Mouse (Mus musculus): Measurements from ENCODE around the gene Il4ra.

The Il4ra gene

DNA sequence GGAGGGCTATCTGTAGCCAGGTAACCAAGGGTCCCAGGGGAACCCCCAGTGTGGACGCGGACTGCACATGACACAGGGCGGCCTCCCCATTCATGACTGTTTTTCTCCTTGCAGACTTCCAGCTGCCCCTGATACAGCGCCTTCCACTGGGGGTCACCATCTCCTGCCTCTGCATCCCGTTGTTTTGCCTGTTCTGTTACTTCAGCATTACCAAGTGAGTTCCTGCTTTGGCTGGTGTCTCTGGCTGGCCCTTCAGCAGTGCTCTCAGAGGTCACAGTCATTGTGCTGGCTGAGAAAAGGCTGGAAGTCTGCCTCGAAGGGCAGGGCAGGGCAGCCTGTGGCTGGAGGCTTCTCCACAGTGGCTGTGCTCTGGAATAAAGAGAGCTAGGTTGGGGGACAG lies 20.8 kb downstream of the Il4ra start:
- DNase-seq (ENCODE audit: low read depth, low spot score): no peak

DNA sequence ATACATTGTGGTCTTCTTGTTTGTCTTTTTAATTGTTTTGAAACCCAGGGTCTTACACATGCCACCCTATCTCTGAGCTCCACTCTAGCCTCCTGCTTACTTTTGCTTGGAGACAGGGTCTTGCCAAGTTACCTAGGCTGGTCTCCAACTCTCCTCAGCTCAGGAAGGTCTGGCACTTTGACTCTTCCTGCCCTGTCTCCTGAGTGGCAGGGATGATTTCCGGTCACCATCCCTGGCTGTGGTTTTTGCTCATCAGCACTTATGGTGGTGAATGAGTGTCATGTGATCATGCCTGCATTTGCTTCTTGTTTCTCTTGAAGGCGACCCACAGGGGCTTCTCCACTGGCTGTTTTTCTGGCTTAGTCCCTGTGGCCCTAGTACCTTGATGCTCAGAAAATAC lies 21.9 kb downstream of the Il4ra start:
- DNase-seq (ENCODE audit: low read depth, low spot score): no peak

DNA sequence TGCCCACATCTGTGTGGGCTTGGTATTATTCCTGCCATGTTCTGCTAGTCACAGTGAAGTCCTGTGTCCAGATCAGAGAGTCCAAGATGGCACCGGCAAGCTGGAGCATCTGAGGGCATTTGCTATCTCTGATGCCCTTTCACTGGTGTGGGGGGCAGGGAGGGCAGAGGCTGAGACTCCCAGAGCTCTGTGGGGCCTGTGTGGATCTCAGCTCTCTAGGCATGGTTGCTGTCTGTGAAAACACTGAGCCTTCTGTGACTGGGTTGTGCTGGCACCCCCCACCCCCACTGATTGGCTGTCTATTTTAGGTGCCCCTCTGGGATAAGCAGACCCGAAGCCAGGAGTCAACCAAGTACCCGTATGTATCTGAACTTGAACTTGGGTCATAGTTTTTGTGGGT lies 22.9 kb downstream of the Il4ra start:
- no peak for DNase-seq (ENCODE audit: low read depth, low spot score)

DNA sequence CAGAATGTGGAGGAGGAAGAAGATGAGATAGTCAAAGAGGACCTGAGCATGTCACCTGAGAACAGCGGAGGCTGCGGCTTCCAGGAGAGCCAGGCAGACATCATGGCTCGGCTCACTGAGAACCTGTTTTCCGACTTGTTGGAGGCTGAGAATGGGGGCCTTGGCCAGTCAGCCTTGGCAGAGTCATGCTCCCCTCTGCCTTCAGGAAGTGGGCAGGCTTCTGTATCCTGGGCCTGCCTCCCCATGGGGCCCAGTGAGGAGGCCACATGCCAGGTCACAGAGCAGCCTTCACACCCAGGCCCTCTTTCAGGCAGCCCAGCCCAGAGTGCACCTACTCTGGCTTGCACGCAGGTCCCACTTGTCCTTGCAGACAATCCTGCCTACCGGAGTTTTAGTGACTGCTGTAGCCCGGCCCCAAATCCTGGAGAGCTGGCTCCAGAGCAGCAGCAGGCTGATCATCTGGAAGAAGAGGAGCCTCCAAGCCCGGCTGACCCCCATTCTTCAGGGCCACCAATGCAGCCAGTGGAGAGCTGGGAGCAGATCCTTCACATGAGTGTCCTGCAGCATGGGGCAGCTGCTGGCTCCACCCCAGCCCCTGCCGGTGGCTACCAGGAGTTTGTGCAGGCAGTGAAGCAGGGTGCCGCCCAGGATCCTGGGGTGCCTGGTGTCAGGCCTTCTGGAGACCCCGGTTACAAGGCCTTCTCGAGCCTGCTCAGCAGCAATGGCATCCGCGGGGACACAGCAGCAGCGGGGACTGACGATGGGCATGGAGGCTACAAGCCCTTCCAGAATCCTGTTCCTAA lies 24.0 kb downstream of the Il4ra start:
- DNase-seq (ENCODE audit: low read depth, low spot score): no peak

DNA sequence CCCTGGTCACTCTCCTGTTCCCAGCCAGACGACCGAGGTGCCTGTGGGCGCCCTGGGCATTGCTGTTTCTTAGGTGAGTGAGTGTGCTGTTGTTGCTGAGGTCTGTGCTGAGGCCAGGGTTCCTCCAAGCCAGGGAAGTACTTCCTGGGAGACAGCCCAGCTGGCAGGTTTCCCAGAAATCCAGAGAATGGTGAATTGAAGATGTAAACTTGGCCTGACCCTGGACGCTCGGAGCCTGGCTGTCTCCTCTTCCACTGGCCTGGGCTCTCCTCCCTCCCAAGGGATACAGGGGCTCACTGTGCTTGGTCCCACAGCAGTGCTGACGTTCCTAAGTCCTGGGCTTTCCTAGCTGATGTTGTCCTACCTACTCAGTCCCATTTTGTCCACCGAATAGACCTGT lies 25.1 kb downstream of the Il4ra start:
- DNase-seq (ENCODE audit: low read depth, low spot score): peak; percentile 85

DNA sequence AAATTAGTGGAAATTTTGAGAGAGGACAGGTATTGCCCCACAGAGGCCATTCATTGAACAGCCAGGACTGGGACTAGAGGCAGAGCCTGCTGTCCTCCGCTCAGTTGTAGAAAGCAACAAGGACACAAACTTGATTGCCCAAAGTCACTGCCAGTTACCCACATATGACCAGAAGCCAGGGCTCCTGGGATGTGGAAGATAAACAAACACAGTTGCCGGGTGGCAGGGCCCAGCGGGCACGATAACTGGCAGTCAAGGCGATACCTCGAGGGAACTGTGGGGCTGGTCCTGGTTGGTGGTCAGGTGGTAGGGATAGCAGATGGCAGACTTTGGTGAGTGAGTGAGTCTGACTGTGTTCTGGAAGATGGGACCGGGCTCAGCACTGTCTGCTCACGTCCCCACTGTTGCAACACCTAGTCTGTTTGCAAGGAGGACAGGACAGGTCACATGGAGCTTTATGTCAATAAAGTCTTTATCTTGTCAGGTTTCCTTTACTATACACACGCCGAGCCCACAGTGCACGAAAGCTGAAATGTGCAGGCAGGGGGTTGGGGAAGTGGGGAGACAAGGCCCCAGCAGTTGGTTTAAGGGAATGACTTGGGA lies 25.7 kb downstream of the Il4ra start:
- no peak for DNase-seq (ENCODE audit: low read depth, low spot score)

DNA sequence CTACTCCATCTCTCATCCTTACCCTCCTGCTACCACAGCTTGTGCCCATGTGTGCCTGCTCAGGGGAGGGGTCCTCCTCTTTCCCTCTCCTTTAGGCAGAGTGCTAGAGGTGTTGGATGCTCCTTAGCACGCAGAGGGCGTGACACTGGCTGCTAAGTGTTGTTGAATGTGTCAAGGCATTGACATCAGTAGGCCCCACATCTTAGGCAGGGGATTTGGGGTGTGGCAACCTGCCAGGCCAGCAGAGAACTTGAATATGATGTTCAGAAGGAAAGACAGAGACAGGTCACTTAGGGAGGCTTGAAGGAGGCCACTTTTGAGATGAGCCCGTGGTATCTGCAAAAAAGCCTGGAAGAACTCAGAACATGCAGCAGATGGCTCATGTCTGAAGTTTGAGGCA lies 26.2 kb downstream of the Il4ra start:
- DNase-seq (ENCODE audit: low read depth, low spot score): no peak

DNA sequence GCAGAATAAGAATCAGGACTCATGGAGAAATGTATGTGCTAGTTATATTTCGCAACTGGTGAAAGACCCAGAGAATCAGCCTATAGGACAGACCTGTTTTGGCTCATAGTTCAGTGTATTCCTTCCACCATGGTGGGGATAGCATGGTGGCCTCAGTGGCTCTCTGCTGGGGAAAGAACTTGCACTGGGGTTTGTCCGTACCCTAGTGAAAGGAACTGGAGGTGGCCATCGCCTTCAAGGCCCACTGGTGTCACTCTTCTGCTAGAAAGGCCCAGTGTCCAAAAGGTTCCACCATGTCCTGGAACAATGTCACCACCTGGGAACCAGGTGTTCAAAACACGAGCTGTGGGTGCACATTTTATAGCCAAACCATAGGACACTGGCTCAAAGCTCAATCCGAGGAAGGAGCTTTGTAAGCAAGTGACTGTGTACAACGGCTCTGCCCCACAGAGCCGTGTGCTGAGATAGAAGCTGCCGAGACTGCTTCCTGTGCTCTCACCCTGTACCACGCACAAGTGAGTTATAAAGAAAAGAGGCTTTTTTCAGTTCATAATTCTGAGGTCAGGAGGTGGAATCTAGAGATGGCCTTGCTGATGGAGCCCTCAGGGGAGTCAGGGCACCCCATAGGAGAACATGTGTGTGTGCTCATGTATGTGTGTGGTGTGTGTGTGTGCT lies 27.8 kb downstream of the Il4ra start:
- no peak for DNase-seq (ENCODE audit: low read depth, low spot score)

DNA sequence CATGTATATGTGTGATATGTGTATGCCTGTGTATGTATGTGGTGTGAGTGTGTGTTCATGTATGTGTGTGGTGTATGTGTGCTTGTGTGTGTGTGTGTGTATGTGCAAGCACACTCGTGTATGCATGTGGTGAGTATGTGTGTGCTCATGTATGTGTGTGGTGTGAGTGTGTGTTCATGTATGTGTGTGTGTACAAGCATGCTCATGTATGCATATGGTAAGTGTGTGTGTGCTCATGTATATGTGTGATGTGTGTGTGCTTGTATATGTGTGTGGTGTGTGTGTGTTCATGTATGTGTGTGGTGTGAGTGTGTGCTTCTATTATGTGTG lies 28.3 kb downstream of the Il4ra start:
- no peak for DNase-seq (ENCODE audit: low read depth, low spot score)

DNA sequence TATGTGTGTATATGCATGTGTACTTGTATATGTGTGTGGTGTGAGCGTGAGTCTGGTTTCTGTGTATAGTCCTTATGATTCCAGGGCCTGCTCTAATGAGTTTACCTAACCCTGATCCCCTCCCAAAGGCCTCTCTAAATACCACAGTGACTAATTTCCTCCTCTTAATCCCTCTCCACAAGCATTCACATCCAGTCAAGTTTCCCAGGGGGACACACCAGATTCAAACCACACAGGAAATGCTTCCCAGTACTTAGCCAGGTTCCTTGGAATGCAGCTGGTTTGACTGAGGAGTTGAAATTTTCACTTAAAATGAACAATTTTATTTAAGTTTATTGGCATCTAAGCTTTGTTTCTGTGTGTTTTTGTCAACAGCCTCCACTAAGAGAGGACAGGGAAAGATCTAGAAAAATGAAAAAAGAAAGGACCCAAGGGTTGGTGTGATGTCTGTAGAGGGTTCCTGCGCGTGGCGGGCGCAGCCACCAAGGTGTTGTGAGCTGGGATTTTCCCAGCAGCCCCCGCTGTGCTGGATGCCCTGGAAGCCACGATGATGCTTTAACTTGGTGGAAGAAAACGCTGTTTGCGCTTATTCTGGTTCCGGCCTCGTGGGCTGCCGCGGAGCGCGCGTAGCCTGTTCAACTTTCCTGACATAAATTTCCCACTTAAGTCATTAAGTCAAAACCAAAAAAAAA lies 28.9 kb downstream of the Il4ra start:
- peak; percentile 80 for DNase-seq (ENCODE audit: low read depth, low spot score)

DNA sequence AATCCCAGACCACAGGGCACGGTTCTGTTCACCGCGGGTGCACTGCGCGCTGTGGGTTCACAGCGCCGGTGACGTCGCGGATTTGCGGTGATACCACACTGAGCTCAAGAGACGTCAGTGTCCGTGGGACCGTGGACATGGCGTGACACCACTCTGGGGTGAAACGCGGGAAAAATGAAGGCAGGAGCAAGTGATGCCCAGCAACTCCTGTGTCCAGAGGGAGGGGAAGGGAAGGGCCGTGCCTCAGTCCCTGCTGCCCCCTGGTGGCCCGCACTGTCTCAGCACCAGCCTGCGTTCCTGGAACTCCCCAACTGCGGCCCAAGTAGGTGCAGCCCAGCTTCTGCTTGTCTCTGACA lies 29.4 kb downstream of the Il4ra start:
- peak; percentile 82 for DNase-seq (ENCODE audit: low read depth, low spot score)

DNA sequence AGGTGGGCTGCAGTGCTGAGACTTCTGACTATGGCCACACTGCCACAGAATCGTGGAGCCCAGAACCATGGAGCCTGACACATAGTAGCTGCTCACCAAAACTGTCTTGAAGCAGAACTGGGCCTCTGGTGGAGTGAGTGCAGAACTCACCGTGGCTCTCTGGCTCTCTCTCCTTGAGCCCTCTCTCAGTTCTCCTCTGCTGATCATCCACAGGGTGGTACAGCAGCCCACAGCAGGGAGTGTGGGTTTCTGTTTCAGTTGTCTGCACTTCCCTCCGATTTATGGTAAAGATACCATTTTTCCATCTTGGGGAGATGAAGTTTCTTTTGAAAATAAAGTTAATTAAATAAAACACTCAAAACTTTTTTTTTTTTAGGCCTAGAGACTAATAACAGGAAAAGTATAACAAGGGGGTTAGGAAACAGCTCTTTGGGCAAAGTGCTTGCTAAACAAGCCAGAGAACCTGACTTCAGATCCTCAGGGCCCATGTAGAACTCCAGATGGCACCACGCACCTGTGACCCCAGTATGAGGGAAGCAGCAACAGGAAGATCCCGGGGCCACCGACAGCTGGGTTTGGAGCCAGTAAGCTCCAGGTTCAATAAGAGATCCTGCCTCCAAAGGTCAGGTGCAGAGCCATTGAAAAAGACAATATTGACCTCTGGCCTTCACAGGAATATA lies 31.5 kb downstream of the Il4ra start:
- no peak for DNase-seq (ENCODE audit: low read depth, low spot score)

DNA sequence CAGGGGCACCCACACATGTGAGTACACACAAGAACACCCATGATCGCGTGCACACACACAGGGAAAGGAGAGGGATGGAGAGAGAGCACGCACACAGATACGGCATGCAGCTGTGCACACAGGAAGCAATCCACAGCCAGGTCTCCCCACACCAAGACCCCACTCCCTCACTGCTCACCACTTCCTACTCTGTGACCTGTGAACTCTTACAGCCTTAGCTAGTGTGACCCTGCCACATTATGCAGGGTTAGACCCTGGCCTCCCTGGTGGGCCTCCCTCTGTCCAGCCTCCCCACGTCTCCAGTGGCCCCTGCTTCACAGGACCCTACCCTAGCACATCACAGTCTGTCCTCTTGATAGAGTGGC lies 32.1 kb downstream of the Il4ra start:
- no peak for DNase-seq (ENCODE audit: low read depth, low spot score)

DNA sequence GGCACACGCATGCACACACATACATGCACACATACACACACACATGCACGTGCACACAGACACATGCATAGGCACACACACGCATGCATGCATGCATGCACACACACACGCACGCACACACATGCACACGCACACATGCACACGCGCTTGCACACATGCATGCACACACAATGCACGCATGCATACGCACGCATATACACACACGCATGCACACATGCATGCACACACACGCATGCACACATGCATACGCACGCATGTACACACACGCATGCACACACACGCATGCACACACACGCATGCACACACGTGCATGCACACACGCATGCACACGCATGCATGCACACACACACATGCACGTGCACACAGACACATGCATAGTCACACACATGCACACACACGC lies 34.4 kb downstream of the Il4ra start:
- no peak for DNase-seq (ENCODE audit: low read depth, low spot score)

DNA sequence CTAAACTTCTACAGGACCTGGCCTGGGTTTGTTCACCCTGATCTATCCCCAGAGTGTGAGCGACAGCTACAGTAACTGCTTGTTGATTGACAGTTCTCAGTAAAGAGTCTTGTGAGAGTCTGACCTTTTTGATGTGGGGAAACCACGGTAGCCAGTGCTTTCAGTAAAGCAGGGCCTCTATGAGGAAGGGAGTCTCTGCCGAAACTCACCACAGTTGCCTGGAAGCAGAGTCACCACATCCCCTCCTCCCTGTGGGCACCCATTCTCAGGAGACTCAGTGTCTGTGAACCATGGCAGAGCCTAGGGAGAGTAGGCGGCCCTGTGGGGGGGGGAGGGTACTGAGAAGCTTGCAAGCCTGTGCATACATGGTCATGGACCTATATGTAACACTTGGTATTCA lies 36.8 kb downstream of the Il4ra start:
- no peak for DNase-seq (ENCODE audit: low read depth, low spot score)

DNA sequence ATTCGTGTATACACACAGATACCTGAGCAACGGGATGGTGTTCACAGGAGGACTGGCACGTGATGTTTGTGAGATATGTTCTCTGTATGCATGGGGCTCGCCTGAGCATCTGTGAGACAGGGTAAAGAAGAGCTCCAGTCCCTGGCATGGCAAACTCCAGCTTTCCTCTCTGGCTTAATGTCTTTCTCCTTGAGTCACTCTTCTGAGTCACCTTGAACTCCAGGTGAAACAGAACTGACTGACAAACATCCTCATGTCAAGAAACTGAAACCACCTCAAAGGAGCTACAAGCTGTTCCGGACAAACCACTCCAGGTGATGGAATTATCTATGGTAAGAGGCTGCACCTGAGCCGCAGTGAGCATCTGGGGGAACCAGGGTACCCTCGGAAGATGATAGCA lies 38.0 kb downstream of the Il4ra start:
- no peak for DNase-seq (ENCODE audit: low read depth, low spot score)

DNA sequence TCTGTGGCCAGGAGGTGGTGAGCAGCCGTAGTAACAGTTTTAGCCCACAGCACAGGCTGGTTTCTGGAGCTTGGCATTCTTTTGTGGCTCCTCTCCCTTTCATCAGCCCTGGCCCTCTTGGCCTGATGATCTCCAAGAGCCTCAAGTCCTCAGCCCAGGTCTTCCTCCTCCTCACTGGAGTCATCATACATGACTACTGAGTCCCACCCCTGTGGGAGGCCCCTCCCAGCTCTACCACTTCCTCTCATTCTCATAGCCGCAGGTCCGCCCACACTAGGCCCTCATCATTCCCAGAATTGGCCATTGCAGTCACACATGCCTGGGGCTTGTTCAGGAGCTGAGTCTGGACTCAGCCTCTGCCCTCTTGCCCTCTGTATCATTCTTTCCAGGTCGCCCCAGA lies 41.9 kb downstream of the Il4ra start:
- DNase-seq (ENCODE audit: low read depth, low spot score): no peak

DNA sequence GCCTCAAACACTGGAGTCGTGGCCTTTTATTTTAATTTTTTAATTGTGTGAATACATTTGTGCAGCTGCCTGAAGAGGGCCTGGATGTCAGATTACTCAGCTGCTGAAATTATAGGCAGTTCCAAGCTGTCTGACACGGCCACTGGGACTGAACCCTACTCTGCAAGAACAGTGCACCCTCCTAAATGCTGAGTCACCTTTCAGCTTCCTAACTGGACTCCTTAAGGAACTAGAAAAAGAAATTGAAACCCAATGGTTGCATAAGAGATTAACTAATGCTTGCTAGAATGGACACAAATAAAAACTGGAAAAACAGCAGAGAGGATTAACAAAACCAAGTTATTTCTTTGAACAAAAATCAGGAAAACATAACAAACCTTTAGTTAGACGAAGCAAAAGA lies 44.5 kb downstream of the Il4ra start:
- DNase-seq (ENCODE audit: low read depth, low spot score): peak; percentile 46

DNA sequence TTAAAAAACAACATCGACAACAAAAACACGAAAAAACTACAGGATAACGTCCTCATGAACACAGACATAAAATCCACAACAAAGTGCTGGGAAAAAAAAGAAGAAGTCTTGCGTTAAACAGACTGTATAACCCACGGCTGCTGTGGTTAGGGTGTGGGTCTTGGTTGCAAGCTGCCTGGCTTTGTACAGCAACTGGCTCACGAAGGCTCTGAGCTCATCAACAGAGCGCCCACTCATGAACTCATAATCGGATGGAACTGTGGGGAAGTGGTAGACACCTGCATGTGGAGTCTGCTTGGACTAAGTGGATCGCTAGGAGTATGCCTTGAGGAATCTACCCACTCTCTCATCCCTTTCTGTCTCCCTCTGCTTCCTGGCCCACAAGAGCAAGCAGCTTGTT lies 45.2 kb downstream of the Il4ra start:
- no peak for DNase-seq (ENCODE audit: low read depth, low spot score)

DNA sequence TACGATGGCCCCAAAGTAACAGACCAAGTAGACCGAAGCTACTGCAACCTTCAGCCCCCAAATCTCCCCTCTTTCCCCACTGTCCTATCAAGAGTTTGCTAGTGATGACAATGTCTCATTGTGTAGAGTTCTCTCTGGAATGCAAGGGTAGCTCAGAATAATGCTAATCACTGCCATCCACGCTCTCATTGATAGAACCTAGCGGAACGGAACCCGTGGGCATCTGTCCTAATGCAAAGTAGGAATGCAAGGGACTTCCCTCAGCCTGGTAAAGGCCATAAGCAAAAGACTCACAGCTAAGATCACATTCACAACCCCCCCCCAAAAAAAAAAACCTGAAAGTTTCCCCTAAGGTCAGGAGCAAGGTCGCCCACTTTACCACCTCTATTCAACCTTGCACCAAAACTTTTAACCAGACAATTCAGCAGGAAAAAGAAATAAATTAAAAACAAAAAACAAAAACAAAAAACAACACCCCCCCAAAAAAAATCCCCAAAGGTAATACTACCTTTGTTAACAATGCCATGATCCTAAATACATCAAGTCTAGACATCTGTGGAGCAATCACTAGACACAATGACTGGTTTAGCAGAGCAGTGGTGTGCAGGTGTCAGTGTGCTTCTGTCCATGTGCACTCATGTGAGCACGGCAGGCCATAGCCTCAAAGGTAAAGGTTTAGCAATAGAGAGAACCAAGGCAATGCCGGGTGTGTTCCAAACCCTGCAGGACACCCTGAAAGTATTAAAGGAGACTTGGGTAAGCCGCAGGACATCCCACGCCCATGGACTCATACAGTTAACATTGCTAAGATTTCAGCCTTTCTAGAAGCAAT lies 45.8 kb downstream of the Il4ra start:
- no peak for DNase-seq (ENCODE audit: low read depth, low spot score)

DNA sequence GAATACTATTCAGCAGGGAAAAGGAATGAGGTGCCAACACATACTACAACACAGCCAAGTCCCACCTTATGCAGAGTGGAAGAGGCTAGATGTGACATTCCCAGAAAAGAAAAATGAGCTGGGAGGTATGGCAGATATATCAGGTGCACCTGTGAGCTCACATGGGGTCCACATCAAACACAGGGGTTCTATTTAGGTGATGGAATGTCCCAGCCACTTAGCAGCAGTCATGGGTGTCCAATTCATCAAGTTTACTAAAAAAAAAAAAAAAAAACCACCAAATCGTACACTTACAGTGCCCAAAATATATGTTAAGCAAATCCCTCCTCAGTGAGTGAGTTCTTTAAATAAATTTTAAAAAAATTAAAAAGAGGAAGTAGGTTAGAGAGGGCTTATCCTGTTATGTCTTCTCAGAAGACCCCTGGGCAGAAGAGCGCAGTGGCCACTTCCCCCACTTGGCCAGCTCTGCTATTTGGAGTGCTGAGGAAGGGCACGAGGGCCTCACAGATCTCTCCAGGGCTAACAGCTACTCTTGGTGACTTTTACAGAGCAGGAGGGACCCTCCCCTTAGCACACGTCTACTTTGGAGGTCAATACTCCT lies 47.6 kb downstream of the Il4ra start:
- DNase-seq (ENCODE audit: low read depth, low spot score): no peak

Data from 3T3-L1 (cell line).